Mouse (Mus musculus): ENCODE results near the gene Lcorl. TPM values are rescaled to one million over a fixed set of nuclear protein-coding genes. Genes with fewer than 3 reads are reported as not detected.

Gene Lcorl
- polyA plus RNA-seq, 1 experiment from 2014 or later = 21.5 TPM

DNA sequence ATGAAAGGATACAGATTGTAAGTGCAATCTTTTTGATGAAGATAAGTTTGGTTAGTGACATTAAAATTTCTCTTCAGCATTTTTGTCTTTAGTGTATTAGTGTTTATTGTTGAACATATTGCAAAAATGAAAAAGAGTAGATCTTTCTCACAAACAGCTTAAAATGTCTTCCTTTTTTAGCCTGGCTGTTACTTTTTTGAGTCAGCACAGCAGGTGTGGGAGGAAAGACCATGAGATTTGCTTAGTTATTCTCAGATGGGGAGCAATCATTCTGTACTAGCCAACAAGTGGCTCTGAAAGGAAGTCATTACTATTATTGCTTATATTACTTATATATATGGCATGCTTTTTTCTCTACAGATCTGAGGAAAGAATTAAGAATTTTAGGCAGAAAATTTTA lies 177.5 kb downstream of the Lcorl start:
- Histone ChIP-seq H3K9ac (ENCODE audit: low read length) (no peak overlapping the region), H3K4me2 (replicated peaks; ENCODE audit: low read depth) (no peak overlapping the region), H3K27ac (replicated peaks) (no peak overlapping the region), H3K4me3 (ENCODE audit: low read depth, low read length) (no peak overlapping the region), H3K27me3 (ENCODE audit: control insufficient read depth, insufficient read depth, low read length) (no peaks in the 10 kb centered on the region), H3K9me3 (ENCODE audit: control insufficient read depth, low read length) (no peaks in the 10 kb centered on the region), H3K36me3 (ENCODE audit: control insufficient read depth, insufficient read depth, low read length) (peaks cover 3% of the 10 kb centered on the region; the same call in 1 of the 2 replicates), H3K4me1 (replicated peaks; ENCODE audit: control insufficient read depth, insufficient read depth) (no peaks in the 10 kb centered on the region)
- DNase-seq (ENCODE audit: low spot score) (no peak), ATAC-seq (ENCODE audit: low FRiP score, low TSS enrichment) (no peak)
- no peak for TF ChIP-seq CTCF (IDR thresholded peaks at IDR 0.05; ENCODE audit: low read depth)
- TF ChIP-seq EP300 (optimal IDR thresholded peaks at IDR 0.05) = no peak

DNA sequence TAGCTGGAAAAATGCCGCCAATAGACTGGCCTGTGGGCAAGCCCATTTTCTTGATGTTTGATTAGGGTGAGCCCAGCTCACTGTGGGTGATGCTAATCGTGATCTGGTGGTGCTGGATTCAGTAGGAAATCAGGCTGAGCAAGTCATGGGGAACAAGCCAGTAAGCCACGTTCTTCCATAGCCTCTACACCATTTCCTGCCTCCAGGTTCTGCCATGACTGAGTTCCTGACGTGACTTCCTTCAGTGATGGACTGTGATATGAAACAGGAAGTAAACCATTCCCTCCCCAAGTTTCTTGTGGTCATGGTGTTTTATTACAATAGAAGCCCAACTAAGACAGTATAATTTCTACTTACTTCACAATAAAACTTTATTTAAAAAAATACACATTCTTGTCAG lies 179.8 kb downstream of the Lcorl start:
- TF ChIP-seq CTCF (IDR thresholded peaks at IDR 0.05; ENCODE audit: low read depth) = no peak
- no peak overlapping the region for H3K4me3 ChIP-seq (ENCODE audit: low read depth, low read length)
- H3K27ac ChIP-seq (replicated peaks) = no peak overlapping the region
- ATAC-seq (ENCODE audit: low FRiP score, low TSS enrichment) (no peak), DNase-seq (ENCODE audit: low spot score) (no peak)
- WGBS = 64% methylated on average over 4 of the region's 4 CpGs
- no peak overlapping the region for H3K9ac ChIP-seq (ENCODE audit: low read length)
- no peaks in the 10 kb centered on the region for H3K4me1 ChIP-seq (replicated peaks; ENCODE audit: control insufficient read depth, insufficient read depth)
- H3K27me3 ChIP-seq (ENCODE audit: control insufficient read depth, insufficient read depth, low read length) = no peaks in the 10 kb centered on the region
- H3K9me3 ChIP-seq (ENCODE audit: control insufficient read depth, low read length) = no peaks in the 10 kb centered on the region
- H3K36me3 ChIP-seq (ENCODE audit: control insufficient read depth, insufficient read depth, low read length) = peaks cover 3% of the 10 kb centered on the region; the same call in 1 of the 2 replicates
- H3K4me2 ChIP-seq (replicated peaks; ENCODE audit: low read depth) = no peak overlapping the region

- Histone ChIP-seq H3K4me2 (replicated peaks; ENCODE audit: low read depth) (no peak overlapping the region), H3K9me3 (ENCODE audit: control insufficient read depth, low read length) (no peaks in the 10 kb centered on the region), H3K4me1 (replicated peaks; ENCODE audit: control insufficient read depth, insufficient read depth) (no peaks in the 10 kb centered on the region), H3K27me3 (ENCODE audit: control insufficient read depth, insufficient read depth, low read length) (no peaks in the 10 kb centered on the region), H3K27ac (replicated peaks) (no peak overlapping the region), H3K9ac (ENCODE audit: low read length) (no peak overlapping the region), H3K36me3 (ENCODE audit: control insufficient read depth, insufficient read depth, low read length) (peaks cover 3% of the 10 kb centered on the region; the same call in 1 of the 2 replicates), H3K4me3 (ENCODE audit: low read depth, low read length) (no peak overlapping the region)
- DNase-seq (ENCODE audit: low spot score) = no peak
- no peak for ATAC-seq (ENCODE audit: low FRiP score, low TSS enrichment)
- WGBS = 98% methylated on average over 1 of the region's 1 CpGs
- TF ChIP-seq EP300 (optimal IDR thresholded peaks at IDR 0.05) (no peak), CTCF (IDR thresholded peaks at IDR 0.05; ENCODE audit: low read depth) (no peak)
Measured at GRCm38 (mm10) chr5:45675032-45675431, 182.4 kb downstream of the Lcorl start.

DNA sequence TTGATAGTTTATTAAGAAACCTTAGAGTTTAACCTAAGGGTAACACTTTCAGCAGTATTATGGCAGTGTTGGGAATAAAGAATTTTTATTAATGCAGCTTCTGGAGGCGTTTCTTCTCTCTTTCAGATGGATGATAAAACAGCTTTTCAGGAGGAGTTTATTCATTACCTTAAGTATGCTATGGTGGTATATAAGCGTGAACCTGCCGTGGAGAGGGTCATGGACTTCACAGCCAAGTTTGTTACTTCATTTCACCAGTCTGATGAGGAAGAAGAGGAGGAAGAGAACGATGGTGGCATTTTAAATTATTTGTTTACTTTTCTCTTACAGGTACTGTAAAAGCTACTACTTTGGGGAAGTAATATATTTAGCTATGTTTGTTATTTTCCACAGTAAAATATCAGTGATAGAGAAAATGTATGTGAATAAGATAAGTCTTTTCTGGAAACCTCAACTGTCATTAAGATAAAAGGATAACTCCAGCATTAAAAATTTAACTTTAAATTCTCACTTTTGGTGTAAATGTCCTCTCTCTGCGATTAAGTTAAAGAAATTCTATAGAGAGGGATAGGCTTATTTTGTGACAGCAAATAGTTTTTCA lies 186.4 kb downstream of the Lcorl start:
- Histone ChIP-seq H3K9me3 (ENCODE audit: control insufficient read depth, low read length) (no peaks in the 10 kb centered on the region), H3K27ac (replicated peaks) (no peak overlapping the region), H3K4me1 (replicated peaks; ENCODE audit: control insufficient read depth, insufficient read depth) (no peaks in the 10 kb centered on the region), H3K4me2 (replicated peaks; ENCODE audit: low read depth) (peak overlapping the region; percentile 96; the same call in 1 of the 2 replicates), H3K9ac (ENCODE audit: low read length) (no peak overlapping the region), H3K4me3 (ENCODE audit: low read depth, low read length) (peak overlapping the region; percentile 70), H3K36me3 (ENCODE audit: control insufficient read depth, insufficient read depth, low read length) (no peaks in the 10 kb centered on the region), H3K27me3 (ENCODE audit: control insufficient read depth, insufficient read depth, low read length) (no peaks in the 10 kb centered on the region)
- WGBS = 45% methylated on average over 5 of the region's 5 CpGs
- DNase-seq (ENCODE audit: low spot score) (no peak), ATAC-seq (ENCODE audit: low FRiP score, low TSS enrichment) (no peak)
- TF ChIP-seq EP300 (optimal IDR thresholded peaks at IDR 0.05) = no peak
- no peak for TF ChIP-seq CTCF (IDR thresholded peaks at IDR 0.05; ENCODE audit: low read depth)

- DNase-seq (ENCODE audit: low spot score) (no peak), ATAC-seq (ENCODE audit: low FRiP score, low TSS enrichment) (no peak)
- H3K9me3 ChIP-seq (ENCODE audit: control insufficient read depth, low read length) = no peaks in the 10 kb centered on the region
- peak overlapping the region; percentile 73; the same call in 1 of the 2 replicates for H3K27ac ChIP-seq (replicated peaks)
- H3K36me3 ChIP-seq (ENCODE audit: control insufficient read depth, insufficient read depth, low read length) = no peaks in the 10 kb centered on the region
- H3K4me1 ChIP-seq (replicated peaks; ENCODE audit: control insufficient read depth, insufficient read depth) = no peaks in the 10 kb centered on the region
- H3K27me3 ChIP-seq (ENCODE audit: control insufficient read depth, insufficient read depth, low read length) = no peaks in the 10 kb centered on the region
- peak overlapping the region; percentile 61 for H3K9ac ChIP-seq (ENCODE audit: low read length)
- peak overlapping the region; percentile 96 for H3K4me2 ChIP-seq (replicated peaks; ENCODE audit: low read depth)
- TF ChIP-seq CTCF (IDR thresholded peaks at IDR 0.05; ENCODE audit: low read depth) (no peak), EP300 (optimal IDR thresholded peaks at IDR 0.05) (no peak)
- peak overlapping the region; percentile 70 for H3K4me3 ChIP-seq (ENCODE audit: low read depth, low read length)
- under 1% methylated on average over 13 of the region's 13 CpGs for WGBS
Measured at GRCm38 (mm10) chr5:45670280-45670670, 187.1 kb downstream of the Lcorl start.

DNA sequence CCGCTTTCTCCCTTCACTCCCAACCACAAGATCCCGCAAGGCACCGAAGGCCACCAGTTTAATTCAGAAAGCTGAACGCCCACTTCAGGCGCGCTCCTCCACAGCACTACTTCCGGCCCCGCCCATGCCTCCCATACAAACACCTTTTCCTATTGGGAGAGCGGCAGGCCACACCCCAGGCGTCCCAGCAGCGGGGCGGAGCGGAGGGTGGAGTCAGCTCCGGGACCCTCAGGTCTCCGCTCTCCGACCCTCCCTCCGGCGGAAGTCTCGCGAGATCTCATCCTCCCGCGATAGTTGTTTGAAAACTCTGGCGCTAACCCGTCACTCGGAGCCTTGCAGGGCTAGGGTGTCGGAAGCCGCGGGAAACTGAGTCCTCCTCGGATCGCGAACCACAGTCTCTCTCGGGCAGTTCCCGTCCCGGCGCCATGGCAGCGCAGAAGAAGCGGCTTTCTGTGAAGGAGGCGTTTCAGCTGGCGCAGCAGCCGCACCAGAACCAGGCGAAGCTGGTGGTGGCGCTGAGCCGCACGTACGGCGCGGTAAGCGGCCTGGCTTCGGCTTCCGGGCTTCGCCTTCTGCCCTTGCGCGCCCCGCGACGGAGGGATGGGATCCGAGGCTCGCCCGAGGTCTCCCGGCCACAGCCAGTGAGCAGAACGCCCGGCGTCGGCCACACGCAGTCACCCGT lies 187.7 kb downstream of the Lcorl start, which contains the start of gene Ncapg:
Ncapg (plus strand) TSS at position 322 of the 682 bp plus-strand sequence.
- peak; percentile 100 for ATAC-seq (ENCODE audit: low FRiP score, low TSS enrichment)

More for the DNA sequence above, 187.7 kb downstream of the Lcorl start, which contains the start of gene Ncapg:
- peak within 1 kb of the TSS; percentile 71 for H3K9ac ChIP-seq (ENCODE audit: low read length)
- no peaks in the 10 kb centered on the region for H3K27me3 ChIP-seq (ENCODE audit: control insufficient read depth, insufficient read depth, low read length)
- H3K4me3 ChIP-seq (ENCODE audit: low read depth, low read length) = peak within 1 kb of the TSS; percentile 70
- DNase-seq (ENCODE audit: low spot score) = peak; percentile 100
- WGBS = under 1% methylated on average over 66 of the region's 66 CpGs
- no peaks in the 10 kb centered on the region for H3K4me1 ChIP-seq (replicated peaks; ENCODE audit: control insufficient read depth, insufficient read depth)
- H3K27ac ChIP-seq (replicated peaks) = peak within 1 kb of the TSS; percentile 85
- TF ChIP-seq CTCF (IDR thresholded peaks at IDR 0.05; ENCODE audit: low read depth) (no peak; the same call in 1 of the 2 replicates), EP300 (optimal IDR thresholded peaks at IDR 0.05) (peak; percentile 97)
- no peaks in the 10 kb centered on the region for H3K36me3 ChIP-seq (ENCODE audit: control insufficient read depth, insufficient read depth, low read length)
- H3K4me2 ChIP-seq (replicated peaks; ENCODE audit: low read depth) = peak within 1 kb of the TSS; percentile 96
- H3K9me3 ChIP-seq (ENCODE audit: control insufficient read depth, low read length) = no peaks in the 10 kb centered on the region
